Mouse (Mus musculus): ENCODE results near the gene Hpcal4.

- TF ChIP-seq CTCF (IDR thresholded peaks at IDR 0.05; ENCODE audit: control insufficient read depth, insufficient read depth, insufficient replicate concordance, low read depth, low read length) (no peak), POLR2A (IDR thresholded peaks at IDR 0.05; ENCODE audit: control insufficient read depth, low read depth, low read length) (no peak)
These were observed 30.1 kb upstream of the Hpcal4 start for GRCm38 (mm10) chr4:123152976-123153375.
